Mouse (Mus musculus) C2C12 (cell line): ENCODE data around the gene Olfr556. TPM values are rescaled to one million over a fixed set of nuclear protein-coding genes. Genes with fewer than 3 reads are reported as not detected.

Experiments used
- H3K27me3 ChIP-seq: one replicate; pipeline ENCODE4 v1.6.1; 2011; ENCODE audit not compliant: control insufficient read depth, insufficient read depth, insufficient read length
- H3K36me3 ChIP-seq: one replicate; pipeline ENCODE4 v1.6.1; 2011; ENCODE audit not compliant: control insufficient read depth, insufficient read depth
- H3K4me3 ChIP-seq: one replicate; pipeline ENCODE4 v1.5.1; 2011; ENCODE audit warnings: mild to moderate bottlenecking, control low read depth; ENCODE audit not compliant: poor library complexity, insufficient read depth, severe bottlenecking
- H3K79me2 ChIP-seq: one replicate; pipeline ENCODE4 v1.6.1; 2011; ENCODE audit not compliant: control insufficient read depth, insufficient read depth
- H3K79me3 ChIP-seq: one replicate; pipeline ENCODE4 v1.6.1; 2011; ENCODE audit warnings: low read depth, control low read depth
- H3ac ChIP-seq: one replicate; pipeline ENCODE3; 2011; ENCODE audit warnings: low read depth; ENCODE audit not compliant: control insufficient read depth, insufficient read length
- CEBPB ChIP-seq: IDR thresholded peaks from one replicate; pipeline ENCODE4 v1.6.1; 2011; ENCODE audit warnings: low read depth, mild to moderate bottlenecking, control low read depth, moderate library complexity
- CTCF ChIP-seq: IDR thresholded peaks from one replicate; pipeline ENCODE4 v1.5.1; 2011; ENCODE audit not compliant: control insufficient read depth, insufficient read depth, insufficient read length
- FOSL1 ChIP-seq: IDR thresholded peaks from one replicate; pipeline ENCODE4 v1.8.0; 2011; ENCODE audit warnings: mild to moderate bottlenecking, low read length; ENCODE audit not compliant: poor library complexity, insufficient read depth, severe bottlenecking
- MAX ChIP-seq: IDR thresholded peaks from one replicate; pipeline ENCODE4 v1.6.1; 2011; ENCODE audit warnings: mild to moderate bottlenecking, control low read depth
- MYOD1 ChIP-seq: IDR thresholded peaks from one replicate; pipeline ENCODE4 v1.6.1; 2011; ENCODE audit warnings: low read depth; ENCODE audit not compliant: control insufficient read depth, insufficient read length
- MYOG ChIP-seq: IDR thresholded peaks from one replicate; pipeline ENCODE4 v1.6.1; 2011; ENCODE audit not compliant: control insufficient read depth, insufficient read length; ENCODE audit errors: extremely low read depth
- USF1 ChIP-seq: IDR thresholded peaks from one replicate; pipeline ENCODE4 v1.6.1; 2011; ENCODE audit warnings: low read depth, mild to moderate bottlenecking, control low read depth, moderate library complexity
- polyA plus RNA-seq: library from polyadenylated mRNA; unstranded; fragments of >200 nt; fragmentation: generic; extraction: Trizol; gene quantifications from one replicate; pipeline ENCODE4 v1.2.1, GENCODE M21; 2012; ENCODE audit warnings: missing spikeins

Olfr556 gene
- polyA plus RNA-seq, 1 experiment, result not detected

DNA sequence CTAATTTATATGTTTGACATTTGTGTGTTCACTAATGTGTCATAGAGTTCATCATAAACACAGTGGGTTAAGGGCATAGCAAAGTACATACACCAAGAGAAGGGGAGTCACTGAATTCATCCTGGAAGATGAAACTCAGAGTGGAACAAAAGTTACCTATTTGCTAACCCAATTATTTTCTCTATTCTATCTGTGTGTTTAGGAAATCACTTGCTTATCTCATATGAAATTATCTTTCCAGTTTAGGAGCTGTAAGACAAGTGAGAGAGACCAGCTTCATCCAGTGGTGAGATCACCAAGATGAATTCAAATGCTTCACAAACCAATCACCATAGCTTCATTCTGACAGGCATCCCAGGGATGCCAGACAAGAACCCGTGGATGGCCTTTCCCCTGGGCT lies 6.2 kb upstream of the Olfr556 start, which contains the start of gene Olfr555:
Gene Olfr555 (plus strand): TSS at position 301 of the 400 bp plus-strand sequence.
- Histone ChIP-seq H3K79me2 (no peaks in the 10 kb centered on the region), H3K79me3 (no peaks in the 10 kb centered on the region), H3K27me3 (no peaks in the 10 kb centered on the region), H3K4me3 (no peak within 1 kb of the TSS), H3K36me3 (no peaks in the 10 kb centered on the region), H3ac (no peak within 1 kb of the TSS)
- TF ChIP-seq MYOD1 (no peak), MYOG (no peak), CTCF (no peak), FOSL1 (no peak), USF1 (no peak), MAX (no peak), CEBPB (no peak)

DNA sequence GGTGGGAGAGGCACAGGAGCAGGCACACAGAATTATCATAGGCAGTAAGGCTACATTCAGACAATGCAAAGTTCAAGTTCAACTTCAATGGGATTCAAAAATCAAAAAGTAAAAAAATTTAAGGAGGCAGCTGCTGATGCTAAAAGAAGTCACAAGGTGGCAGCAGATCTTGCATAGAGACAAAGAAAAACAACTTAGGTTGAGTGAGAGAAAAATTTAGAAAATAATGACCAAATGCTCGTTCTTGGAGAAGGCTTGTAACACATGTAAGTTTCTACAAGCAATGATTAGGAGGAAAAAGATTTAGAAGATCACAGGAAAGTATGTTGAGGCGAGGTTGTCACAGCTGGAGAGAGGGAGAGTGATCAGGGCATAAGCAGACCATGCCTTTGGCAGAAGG lies 679 bp downstream of the Olfr556 start:
- Histone ChIP-seq H3K79me2 (no peaks in the 10 kb centered on the region), H3K4me3 (no peak overlapping the region), H3ac (no peak overlapping the region), H3K36me3 (no peaks in the 10 kb centered on the region), H3K79me3 (no peaks in the 10 kb centered on the region), H3K27me3 (no peaks in the 10 kb centered on the region)
- no peak for TF ChIP-seq FOSL1
- no peak for TF ChIP-seq MYOD1
- TF ChIP-seq USF1, result no peak
- TF ChIP-seq MAX, result no peak
- TF ChIP-seq CEBPB, result no peak
- TF ChIP-seq MYOG, result no peak
- TF ChIP-seq CTCF, result no peak

DNA sequence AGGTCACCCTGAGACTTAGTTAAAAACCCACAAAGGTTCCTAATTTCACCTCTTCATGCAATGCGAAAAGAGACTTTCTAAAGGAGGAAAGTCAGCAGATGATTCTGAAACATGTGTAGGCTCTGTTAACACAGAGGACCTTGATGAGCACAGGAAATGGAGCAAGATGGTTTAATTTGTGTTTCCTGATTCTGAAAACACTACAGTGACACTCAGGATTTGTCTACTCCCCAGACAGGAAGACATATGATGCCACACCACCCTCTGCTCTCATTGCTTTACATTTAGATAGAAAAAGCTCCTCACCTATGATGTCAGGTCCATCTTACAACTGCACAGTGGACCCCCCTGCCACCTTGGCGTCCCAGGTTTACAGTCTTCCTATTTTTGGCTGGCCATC lies 11.5 kb downstream of the Olfr556 start:
- Histone ChIP-seq H3K27me3 (no peaks in the 10 kb centered on the region), H3K4me3 (no peak overlapping the region), H3K79me2 (no peaks in the 10 kb centered on the region), H3ac (no peak overlapping the region), H3K79me3 (no peaks in the 10 kb centered on the region), H3K36me3 (no peaks in the 10 kb centered on the region)
- no peak for TF ChIP-seq CEBPB
- no peak for TF ChIP-seq MYOG
- no peak for TF ChIP-seq MYOD1
- no peak for TF ChIP-seq MAX
- no peak for TF ChIP-seq FOSL1
- no peak for TF ChIP-seq USF1
- no peak for TF ChIP-seq CTCF

DNA sequence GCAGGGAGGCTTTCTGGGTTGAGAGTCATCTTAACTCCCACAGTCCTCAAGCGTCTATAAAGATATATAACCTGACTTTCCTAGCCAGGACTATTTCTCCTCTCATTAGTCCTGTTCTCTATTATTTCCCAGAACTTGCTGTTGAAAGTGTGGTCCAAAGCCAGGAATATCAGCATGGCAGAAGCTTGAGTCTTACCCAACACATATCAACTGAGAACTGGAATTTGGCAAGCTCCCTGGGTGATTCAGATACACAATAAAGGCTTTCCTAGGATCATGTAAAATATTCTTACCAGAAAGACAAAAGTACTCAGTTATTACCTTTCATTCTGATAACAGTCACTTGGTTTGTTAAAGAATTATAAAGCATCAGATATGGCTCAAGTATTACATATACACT lies 17.2 kb downstream of the Olfr556 start:
- Histone ChIP-seq H3K27me3 (no peaks in the 10 kb centered on the region), H3K36me3 (no peaks in the 10 kb centered on the region), H3K4me3 (no peak overlapping the region), H3K79me3 (no peaks in the 10 kb centered on the region), H3K79me2 (no peaks in the 10 kb centered on the region), H3ac (no peak overlapping the region)
- TF ChIP-seq CTCF (no peak), CEBPB (no peak), MYOG (no peak), MYOD1 (no peak), FOSL1 (no peak), USF1 (no peak), MAX (no peak)

DNA sequence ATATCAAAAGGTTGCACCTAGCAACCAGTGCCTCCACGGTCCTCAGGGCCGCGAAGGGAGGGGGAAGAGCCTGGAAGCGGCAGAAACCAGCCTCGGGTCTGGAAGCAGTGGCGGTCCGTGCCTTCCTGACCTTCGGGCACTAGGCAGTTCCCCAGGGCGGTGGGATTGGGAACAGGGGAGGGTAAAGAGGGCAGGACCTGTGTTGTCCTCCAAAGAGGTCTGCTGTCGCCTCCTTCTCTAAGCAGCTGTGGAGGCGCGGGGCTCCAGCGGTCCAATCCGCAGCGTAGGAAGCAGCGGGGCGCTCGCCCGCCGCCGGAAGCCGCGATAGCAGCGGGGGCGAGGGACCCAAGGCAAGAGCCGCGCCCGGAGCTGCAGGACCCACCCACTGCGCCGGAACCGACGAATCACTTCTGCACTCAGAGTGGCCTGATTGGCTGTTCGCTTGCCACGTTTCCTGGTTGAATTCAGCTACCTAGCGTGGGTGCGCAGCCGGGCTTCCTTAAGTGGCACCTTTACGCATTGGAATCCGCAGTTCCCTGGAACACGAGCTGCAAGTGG lies 22.3 kb downstream of the Olfr556 start, which contains the start of gene Trim68:
Gene Trim68 (minus strand): TSS at position 384 of the 558 bp plus-strand sequence.
- Histone ChIP-seq H3K79me2 (no peaks in the 10 kb centered on the region), H3K79me3 (no peaks in the 10 kb centered on the region), H3K36me3 (no peaks in the 10 kb centered on the region), H3K4me3 (peak within 1 kb of the TSS; percentile 40), H3K27me3 (no peaks in the 10 kb centered on the region), H3ac (peak within 1 kb of the TSS; percentile 65)
- TF ChIP-seq MAX, result no peak
- TF ChIP-seq CEBPB, result no peak
- TF ChIP-seq USF1, result peak; percentile 55
- TF ChIP-seq MYOD1, result no peak

DNA sequence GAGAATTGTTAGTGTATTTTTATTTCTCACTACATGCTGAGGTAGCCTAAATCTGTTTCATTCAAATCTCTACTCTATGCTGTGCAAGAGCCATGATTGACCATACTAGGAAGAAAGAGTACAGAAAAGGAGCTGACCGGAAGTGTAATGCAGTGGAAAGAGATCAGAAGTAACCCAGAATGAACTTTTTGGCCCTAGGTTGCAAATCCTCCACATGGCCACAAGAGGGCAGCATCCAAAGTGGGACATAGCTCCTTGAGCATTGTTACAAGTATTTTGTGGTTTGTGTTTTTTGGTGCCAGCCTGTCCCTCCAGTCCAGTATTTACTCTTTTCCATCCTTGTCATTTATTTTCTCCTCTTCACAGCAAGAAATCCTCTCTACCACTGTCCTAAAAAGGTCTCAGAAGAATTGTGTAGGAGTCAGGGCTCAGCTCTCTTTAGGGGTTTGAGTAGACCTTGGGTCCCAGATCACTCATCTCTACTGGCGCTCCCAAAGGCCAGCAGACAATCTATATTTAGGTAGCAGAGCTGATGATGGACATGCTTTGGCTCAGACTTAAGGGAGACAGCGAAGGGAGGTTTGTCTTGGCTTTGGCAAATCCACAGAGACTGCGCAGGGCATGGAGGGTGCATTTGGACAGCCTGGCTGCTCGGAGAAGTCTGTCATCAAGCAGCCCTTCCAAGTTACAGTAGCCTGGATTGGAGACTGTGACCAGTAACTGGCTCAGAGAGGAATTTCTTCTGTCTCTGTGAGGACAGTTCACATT lies 30.8 kb downstream of the Olfr556 start, which contains the start of gene Olfr557:
Gene Olfr557 (plus strand): TSS at position 553 of the 768 bp plus-strand sequence.
- no peak within 1 kb of the TSS for H3ac ChIP-seq

More for the DNA sequence above, 30.8 kb downstream of the Olfr556 start, which contains the start of gene Olfr557:
- H3K36me3 ChIP-seq, result no peaks in the 10 kb centered on the region
- H3K4me3 ChIP-seq, result no peak within 1 kb of the TSS
- H3K79me2 ChIP-seq, result no peaks in the 10 kb centered on the region
- no peaks in the 10 kb centered on the region for H3K79me3 ChIP-seq
- no peaks in the 10 kb centered on the region for H3K27me3 ChIP-seq
- peak; percentile 52 for TF ChIP-seq CTCF
- no peak for TF ChIP-seq MYOG
- TF ChIP-seq MYOD1, result no peak
- no peak for TF ChIP-seq MAX
